Mouse (Mus musculus) CH12.LX (cell line): ENCODE measurements around the gene Tbcel. TPM values are rescaled to one million over a fixed set of nuclear protein-coding genes. Genes with fewer than 3 reads are reported as not detected.

Experiments
- DNase-seq: peaks from one replicate; pipeline ENCODE4 v3.0.0-alpha.2; 2013; ENCODE audit errors: extremely low read depth
- H3K27ac ChIP-seq: 2 replicates; pipeline ENCODE4 v1.5.1; 2012; ENCODE audit warnings: low read depth, mild to moderate bottlenecking, control low read depth, moderate library complexity; ENCODE audit not compliant: insufficient read depth
- H3K27me3 ChIP-seq: replicated peaks from 2 replicates; pipeline ENCODE3; 2012; ENCODE audit warnings: inconsistent platforms
- H3K36me3 ChIP-seq, 2 experiments: replicated peaks in 1 of 2; 2 replicates each; pipeline versions ENCODE3 to v1.6.1; 2012; ENCODE audit warnings: inconsistent platforms in 1 of 2, low read length in 1 of 2, mild to moderate bottlenecking in 1 of 2, mixed read lengths in 1 of 2, moderate library complexity in 1 of 2; ENCODE audit not compliant: control insufficient read depth in 1 of 2, insufficient read depth in 1 of 2
- H3K4me1 ChIP-seq, 2 experiments: 2 replicates each; pipeline ENCODE4 v1.6.1; 2012; ENCODE audit warnings: inconsistent platforms in 1 of 2, moderate library complexity in 1 of 2; ENCODE audit not compliant: insufficient read depth in 2 of 2, control insufficient read depth in 1 of 2
- H3K4me2 ChIP-seq: 2 replicates; pipeline ENCODE4 v1.6.1; 2012; ENCODE audit warnings: low read depth, mild to moderate bottlenecking, control low read depth; ENCODE audit not compliant: poor library complexity, insufficient read depth, severe bottlenecking
- H3K4me3 ChIP-seq, 3 experiments: fragments of 150-350 bp in 1 of 3; sonication (generic) in 1 of 3; replicated peaks in 1 of 3; 2 replicates each; pipeline versions ENCODE3 to v1.5.1; 2011 to 2012; ENCODE audit warnings: low read depth in 2 of 3, low read length in 2 of 3, mild to moderate bottlenecking in 2 of 3, moderate library complexity in 2 of 3, control low read depth in 1 of 3, improper control_type of control experiment in 1 of 3, inconsistent platforms in 1 of 3, mixed read lengths in 1 of 3; ENCODE audit not compliant: poor library complexity in 1 of 3
- H3K79me2 ChIP-seq: replicated peaks from 2 replicates; pipeline ENCODE4 v1.6.1; 2012; ENCODE audit warnings: mild to moderate bottlenecking, moderate library complexity; ENCODE audit not compliant: control insufficient read depth, poor library complexity, insufficient read depth, severe bottlenecking; ENCODE audit errors: extremely low read depth
- H3K9ac ChIP-seq: 2 replicates; pipeline ENCODE4 v1.6.1; 2012; ENCODE audit warnings: low read depth, mild to moderate bottlenecking, control low read depth, moderate library complexity; ENCODE audit not compliant: insufficient read depth
- H3K9me3 ChIP-seq: replicated peaks from 2 replicates; pipeline ENCODE3; 2012; ENCODE audit warnings: low read length, inconsistent platforms, mixed read lengths
- CHD1 ChIP-seq: IDR thresholded peaks from 2 replicates; pipeline ENCODE4 v1.6.1; 2012; ENCODE audit warnings: low read depth, low read length, improper control_type of control experiment, inconsistent platforms
- CHD2 ChIP-seq: IDR thresholded peaks from 2 replicates; pipeline ENCODE4 v1.6.1; 2011; ENCODE audit warnings: low read length, improper control_type of control experiment
- E2F4 ChIP-seq: IDR thresholded peaks from 2 replicates; pipeline ENCODE4 v1.6.1; 2011; ENCODE audit warnings: low read depth, low read length, improper control_type of control experiment; ENCODE audit not compliant: insufficient replicate concordance
- ELF1 ChIP-seq: IDR thresholded peaks from 2 replicates; pipeline ENCODE4 v1.6.1; 2014; ENCODE audit warnings: low read depth, mild to moderate bottlenecking, inconsistent platforms, low read length, improper control_type of control experiment
- GABPA ChIP-seq: IDR thresholded peaks from 2 replicates; pipeline ENCODE4 v1.6.1; 2012; ENCODE audit warnings: low read depth, low read length, improper control_type of control experiment, inconsistent platforms; ENCODE audit not compliant: insufficient replicate concordance
- HCFC1 ChIP-seq: IDR thresholded peaks from 2 replicates; pipeline ENCODE4 v1.6.1; 2012; ENCODE audit warnings: low read depth, mild to moderate bottlenecking, inconsistent platforms, low read length, improper control_type of control experiment
- IRF4 ChIP-seq: IDR thresholded peaks from 2 replicates; pipeline ENCODE4 v1.6.1; 2014; ENCODE audit warnings: low read depth, mild to moderate bottlenecking, inconsistent platforms, low read length, improper control_type of control experiment
- JUND ChIP-seq: conservative IDR thresholded peaks from 2 replicates; pipeline ENCODE4 v1.6.1; 2011; ENCODE audit warnings: low read depth, low read length, improper control_type of control experiment
- KAT2A ChIP-seq: IDR thresholded peaks from 2 replicates; pipeline ENCODE4 v1.6.1; 2012; ENCODE audit warnings: low read length, improper control_type of control experiment, inconsistent platforms; ENCODE audit not compliant: insufficient replicate concordance
- MAX ChIP-seq: IDR thresholded peaks from 2 replicates; pipeline ENCODE4 v1.6.1; 2011; ENCODE audit warnings: low read length, improper control_type of control experiment
- MEF2A ChIP-seq: IDR thresholded peaks from 2 replicates; pipeline ENCODE4 v1.6.1; 2014; ENCODE audit warnings: low read depth, mild to moderate bottlenecking, inconsistent platforms, low read length, improper control_type of control experiment, borderline replicate concordance
- MXI1 ChIP-seq: IDR thresholded peaks from 2 replicates; pipeline ENCODE4 v1.6.1; 2011; ENCODE audit warnings: mild to moderate bottlenecking, low read depth, low read length, improper control_type of control experiment
- NELFE ChIP-seq: IDR thresholded peaks from 2 replicates; pipeline ENCODE4 v1.6.1; 2011; ENCODE audit warnings: low read depth, low read length, improper control_type of control experiment
- NRF1 ChIP-seq: IDR thresholded peaks from 2 replicates; pipeline ENCODE4 v1.6.1; 2014; ENCODE audit warnings: low read depth, mild to moderate bottlenecking, inconsistent platforms, low read length, improper control_type of control experiment, moderate library complexity
- POLR2A ChIP-seq: IDR thresholded peaks from 2 replicates; pipeline ENCODE4 v1.6.1; 2011; ENCODE audit warnings: low read depth, mild to moderate bottlenecking, improper control_type of control experiment, low read length
- POLR2AphosphoS2 ChIP-seq: IDR thresholded peaks from 2 replicates; pipeline ENCODE4 v1.6.1; 2011; ENCODE audit warnings: low read depth, low read length, improper control_type of control experiment
- SMC3 ChIP-seq: IDR thresholded peaks from 2 replicates; pipeline ENCODE4 v1.6.1; 2011; ENCODE audit warnings: low read depth, low read length, improper control_type of control experiment
- USF2 ChIP-seq: conservative IDR thresholded peaks from 2 replicates; pipeline ENCODE4 v1.6.1; 2011; ENCODE audit warnings: low read depth, low read length, improper control_type of control experiment
- ZKSCAN1 ChIP-seq: IDR thresholded peaks from 2 replicates; pipeline ENCODE4 v1.6.1; 2012; ENCODE audit warnings: low read depth, inconsistent platforms, low read length, improper control_type of control experiment, borderline replicate concordance
- dilution Hi-C: fragments of 300-500 bp; cut with MboI; formaldehyde crosslinking; loops from 2 replicates; pipeline ENCODE4 v1.14.3; 2020; ENCODE audit warnings: low sequenced_read_pairs; ENCODE audit not compliant: extremely low pct_unique_long_range_greater_than_20kb, extremely low pct_ligation_motif_present
- in situ Hi-C: fragments of 300-500 bp; cut with MboI; formaldehyde crosslinking; loops from 3 replicates; pipeline ENCODE4 v1.14.3; 2019; ENCODE audit warnings: low sequenced_read_pairs, low pct_ligation_motif_present, low pct_unique_long_range_greater_than_20kb, mixed read lengths
- polyA plus RNA-seq: library from polyadenylated mRNA; unstranded; fragments of >175 nt; gene quantifications from 2 replicates; pipeline ENCODE4 v1.2.1, GENCODE M21; 2012; ENCODE audit warnings: low read depth; ENCODE audit not compliant: insufficient read length
- total RNA-seq, 2 experiments: library from RNA; depleted of rRNA; stranded (reverse); fragments of 300-350 nt in 1 of 2; fragments of >200 nt in 1 of 2; gene quantifications; 2 replicates each; pipeline ENCODE4 v1.2.3; 2012 to 2014

Gene Tbcel
- total and polyA plus RNA-seq, 3 experiments: 5.3 to 10.0 (median 5.9) TPM

DNA sequence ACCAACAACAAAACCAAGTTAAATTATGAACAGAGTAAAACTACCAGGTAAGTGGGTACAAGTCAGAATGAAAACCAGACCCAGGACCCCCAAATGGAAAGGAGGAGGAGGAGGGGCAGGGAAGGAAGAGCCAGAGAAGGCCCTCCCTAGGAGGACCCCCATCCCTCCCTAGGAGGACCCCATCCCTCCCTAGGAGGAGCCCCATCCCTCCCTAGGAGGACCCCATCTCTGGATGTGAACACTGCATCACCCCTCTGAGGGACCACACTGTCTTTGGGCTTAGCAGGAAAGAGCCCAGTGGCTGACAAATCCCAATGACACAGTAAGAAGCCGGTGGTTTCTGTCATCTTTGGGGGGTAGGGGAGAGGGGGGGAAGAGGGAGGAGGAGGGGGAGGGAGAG is 92.4 kb downstream of the Tbcel start:
- peaks cover 2 to 46% of the 10 kb centered on the region in 2 experiments for H3K36me3 ChIP-seq
- dilution Hi-C loops: no loop called here
- no peaks in the 10 kb centered on the region for H3K9me3 ChIP-seq
- H3K4me1 ChIP-seq: peaks cover 0 to 22% of the 10 kb centered on the region in 2 experiments; a peak in 2 of 4 replicates
- H3K9ac ChIP-seq: no peak overlapping the region
- TF ChIP-seq KAT2A (no peak), USF2 (no peak), NELFE (no peak), E2F4 (no peak), GABPA (no peak), IRF4 (no peak), ZKSCAN1 (no peak), MEF2A (no peak), POLR2A (no peak), SMC3 (no peak), MAX (no peak), ELF1 (no peak), NRF1 (no peak), MXI1 (no peak), POLR2AphosphoS2 (no peak), HCFC1 (no peak), CHD2 (no peak)
- TF ChIP-seq, all 38 proteins: peak for 0
- H3K79me2 ChIP-seq: no peaks in the 10 kb centered on the region
- in situ Hi-C loops: no loop called here
- H3K27ac ChIP-seq: no peak overlapping the region
- DNase-seq: no peak
- H3K4me3 ChIP-seq: no peak overlapping the region
- no peak overlapping the region for H3K4me2 ChIP-seq
- no peaks in the 10 kb centered on the region for H3K27me3 ChIP-seq

DNA sequence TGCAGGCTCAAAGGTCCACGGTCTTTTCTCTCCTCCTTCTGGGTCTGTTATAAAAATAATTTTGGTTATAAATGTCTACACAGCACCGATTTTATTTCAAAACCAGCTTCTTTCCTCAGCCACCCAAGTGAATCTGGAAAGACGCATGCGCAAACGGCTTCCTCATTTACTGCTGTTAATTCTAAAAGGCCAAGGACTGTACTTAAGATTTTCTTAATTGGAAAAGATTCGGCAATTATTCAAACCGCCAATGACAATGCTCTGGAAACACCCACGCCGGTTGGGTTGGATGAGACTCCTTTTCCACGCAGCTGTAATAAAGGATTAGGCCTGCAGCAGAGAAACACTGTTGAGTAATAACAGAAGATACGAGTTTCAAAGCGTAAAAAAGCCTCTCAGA is 94.3 kb downstream of the Tbcel start:
- Histone ChIP-seq H3K9ac (no peak overlapping the region), H3K9me3 (no peaks in the 10 kb centered on the region), H3K4me3 (no peak overlapping the region), H3K36me3 (peaks cover 2 to 42% of the 10 kb centered on the region in 2 experiments), H3K27ac (no peak overlapping the region), H3K4me1 (peaks cover 0 to 15% of the 10 kb centered on the region in 2 experiments; a peak in 1 of 4 replicates), H3K4me2 (no peak overlapping the region), H3K27me3 (no peaks in the 10 kb centered on the region), H3K79me2 (no peaks in the 10 kb centered on the region)
- dilution Hi-C loops (no loop called here), in situ Hi-C loops (no loop called here)
- TF ChIP-seq MXI1: no peak
- TF ChIP-seq JUND: no peak
- TF ChIP-seq CHD1: no peak
- no peak for DNase-seq
